Mouse (Mus musculus) ES-CJ7 (cell line): ENCODE measurements at regions not wholly inside any gene's neighbourhood (a gene's known extent, or its start where the extent isn't known, plus 50 kb on each side); places are given as distances from the start of the nearest gene placed in this dataset.
"Not testable (repeated sequence)": the region's sequence is repeated elsewhere in the genome, so short reads cannot be mapped to it uniquely, and the experiment has no call there.

ENCODE experiments used
- DNase-seq: peaks from one replicate; pipeline ENCODE4 v3.0.0; 2011; ENCODE audit warnings: low read depth, low spot score

GRCm38 (mm10) chr11:12589757-12590373 lies 125.1 kb upstream of the Cobl start:
- DNase-seq = no peak

- not testable (repeated sequence) for DNase-seq
Observed at GRCm38 (mm10) chr11:12584851-12585680, 120.3 kb upstream of the Cobl start.

GRCm38 (mm10) chr11:12578999-12579576 lies 114.3 kb upstream of the Cobl start:
- DNase-seq = peak; percentile 69

- no peak for DNase-seq
Observed at GRCm38 (mm10) chr11:12559663-12560062, 94.9 kb upstream of the Cobl start.

- DNase-seq = peak; percentile 74
Observed at GRCm38 (mm10) chr11:12558995-12559633, 94.4 kb upstream of the Cobl start.

GRCm38 (mm10) chr11:12558176-12558575 lies 93.4 kb upstream of the Cobl start:
- no peak for DNase-seq

- DNase-seq = no peak
Observed at GRCm38 (mm10) chr11:12545771-12546170, 81.0 kb upstream of the Cobl start.

GRCm38 (mm10) chr11:12543042-12543441 lies 78.3 kb upstream of the Cobl start:
- DNase-seq = no peak

- peak; percentile 79 for DNase-seq
Observed at GRCm38 (mm10) chr11:12540333-12540870, 75.6 kb upstream of the Cobl start.

- DNase-seq = no peak
Observed at GRCm38 (mm10) chr11:12535063-12535462, 70.3 kb upstream of the Cobl start.

- DNase-seq = peak; percentile 97
Observed at GRCm38 (mm10) chr11:12532288-12532687, 67.5 kb upstream of the Cobl start.

- DNase-seq = not testable (repeated sequence)
Observed at GRCm38 (mm10) chr11:12522063-12522462, 57.3 kb upstream of the Cobl start.

GRCm38 (mm10) chr11:12521286-12521685 lies 56.5 kb upstream of the Cobl start:
- DNase-seq = no peak

GRCm38 (mm10) chr11:12516374-12516773 lies 51.6 kb upstream of the Cobl start:
- peak; percentile 67 for DNase-seq
